Mouse (Mus musculus) stomach, postnatal 0 days (tissue): ENCODE measurements around the gene Pkp2. TPM values are rescaled to one million over a fixed set of nuclear protein-coding genes. Genes with fewer than 3 reads are reported as not detected.
A peak's percentile ranks its signal among the peaks of the same experiment; 100 is the strongest.

Experiments used
- ATAC-seq: fragments of 200-750 bp; cut with Nextera tagmentation; 2 replicates; pipeline ENCODE4 v1.8.0; 2017; ENCODE audit not compliant: low FRiP score, low TSS enrichment
- DNase-seq: peaks from one replicate; pipeline ENCODE4 v3.0.0-alpha.2; 2016; ENCODE audit warnings: low spot score
- H3K27ac ChIP-seq: fragments of 300-500 bp; sonication (generic); replicated peaks from 2 replicates; pipeline ENCODE4 v1.5.1; 2014; ENCODE audit warnings: mild to moderate bottlenecking, control low read depth
- H3K27me3 ChIP-seq: fragments of 300-500 bp; sonication (generic); 2 replicates; pipeline ENCODE4 v1.6.1; 2014; ENCODE audit warnings: low read length; ENCODE audit not compliant: control insufficient read depth, insufficient read depth
- H3K36me3 ChIP-seq: fragments of 300-500 bp; sonication (generic); 2 replicates; pipeline ENCODE4 v1.6.1; 2014; ENCODE audit warnings: low read length, mixed read lengths; ENCODE audit not compliant: control insufficient read depth, insufficient read depth
- H3K4me1 ChIP-seq: fragments of 300-500 bp; sonication (generic); replicated peaks from 2 replicates; pipeline ENCODE4 v1.6.1; 2014; ENCODE audit warnings: antibody characterized with exemption; ENCODE audit not compliant: control insufficient read depth, insufficient read depth
- H3K4me2 ChIP-seq: fragments of 300-500 bp; sonication (generic); replicated peaks from 2 replicates; pipeline ENCODE4 v1.6.1; 2014; ENCODE audit warnings: low read depth, mild to moderate bottlenecking, control low read depth, moderate library complexity
- H3K4me3 ChIP-seq: fragments of 300-500 bp; sonication (generic); 2 replicates; pipeline ENCODE4 v1.5.1; 2014; ENCODE audit warnings: low read depth, low read length, control low read depth
- H3K9ac ChIP-seq: fragments of 300-500 bp; sonication (generic); 2 replicates; pipeline ENCODE4 v1.6.1; 2014; ENCODE audit warnings: mild to moderate bottlenecking, low read length, control low read depth, mixed read lengths
- H3K9me3 ChIP-seq: fragments of 300-500 bp; sonication (generic); 2 replicates; pipeline ENCODE4 v1.6.1; 2016; ENCODE audit warnings: low read length; ENCODE audit not compliant: control insufficient read depth
- CTCF ChIP-seq: IDR thresholded peaks from 2 replicates; pipeline ENCODE4 v1.5.1; 2016; ENCODE audit warnings: antibody characterized with exemption, low read depth, mild to moderate bottlenecking, moderate library complexity
- EP300 ChIP-seq: optimal IDR thresholded peaks from 2 replicates; pipeline ENCODE3; 2016; ENCODE audit warnings: antibody characterized with exemption
- WGBS: fragments of 180-500 bp; shearing (Covaris S2); extraction: QIAGEN DNeasy Blood & Tissue Kit; methylation state at CpG from one replicate; pipeline ENCODE4 v1.1.7; 2014; 5-methylcytosine and 5-hydroxymethylcytosine counted together
- polyA plus RNA-seq: library from polyadenylated mRNA; unstranded; fragments of >200 nt; fragmentation: Nextera tagmentation; extraction: Ambion mirVana; gene quantifications from 2 replicates; pipeline ENCODE4 v1.2.1, GENCODE M21; 2015

Pkp2 gene
- polyA plus RNA-seq, 1 experiment from 2014 or later, result 12.5 TPM

DNA sequence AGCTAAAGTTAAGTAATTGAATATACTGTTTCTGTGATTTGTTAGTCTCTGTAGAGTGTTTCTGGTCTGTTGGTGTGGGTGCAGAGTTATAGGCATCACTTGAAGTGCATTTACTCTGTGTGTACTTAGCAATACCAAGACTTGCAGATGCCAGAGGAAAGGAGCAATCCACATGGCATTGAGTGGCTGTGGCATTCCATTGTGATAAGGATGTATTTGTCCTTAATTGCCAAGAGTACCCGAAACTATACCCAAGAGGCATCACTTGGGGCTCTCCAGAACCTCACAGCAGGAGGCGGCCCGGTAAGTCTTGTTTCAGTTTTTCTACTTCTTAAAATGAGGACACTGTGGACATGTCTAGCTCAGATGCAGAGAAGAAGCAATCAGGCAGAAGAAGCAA, 49.3 kb downstream of the Pkp2 start:
- no peak overlapping the region for H3K4me3 ChIP-seq
- H3K36me3 ChIP-seq, result no peaks in the 10 kb centered on the region
- 91% methylated on average over 3 of the region's 3 CpGs for WGBS
- no peak overlapping the region for H3K27ac ChIP-seq
- TF ChIP-seq EP300 (no peak), CTCF (no peak)
- DNase-seq (no peak), ATAC-seq (no peak)
- no peaks in the 10 kb centered on the region for H3K27me3 ChIP-seq
- no peak overlapping the region for H3K4me2 ChIP-seq
- no peak overlapping the region for H3K9ac ChIP-seq
- H3K9me3 ChIP-seq, result no peaks in the 10 kb centered on the region
- no peaks in the 10 kb centered on the region for H3K4me1 ChIP-seq

DNA sequence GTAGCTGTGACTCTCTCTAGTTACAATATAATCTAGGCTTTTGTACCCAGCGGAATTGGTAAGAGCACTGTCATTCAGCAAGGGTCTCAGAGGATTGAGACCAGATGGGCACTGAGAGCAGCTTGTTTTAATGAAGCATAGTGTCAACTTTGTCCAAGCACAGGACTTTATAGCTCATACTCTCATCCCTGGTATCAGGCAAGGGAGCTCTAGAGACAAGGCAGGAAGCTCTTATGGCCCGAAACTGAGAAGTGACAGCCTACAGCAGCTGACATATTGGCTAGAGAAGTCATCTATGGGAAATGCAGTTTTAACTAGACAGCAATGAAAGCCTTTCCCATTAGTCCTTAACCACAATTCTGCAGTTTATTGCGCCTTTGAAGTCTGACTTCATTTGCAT, 59.9 kb downstream of the Pkp2 start:
- no peaks in the 10 kb centered on the region for H3K9me3 ChIP-seq
- no peaks in the 10 kb centered on the region for H3K4me1 ChIP-seq
- no peaks in the 10 kb centered on the region for H3K36me3 ChIP-seq
- H3K4me2 ChIP-seq, result no peak overlapping the region
- DNase-seq (no peak), ATAC-seq (no peak)
- H3K9ac ChIP-seq, result no peak overlapping the region
- TF ChIP-seq CTCF (no peak), EP300 (no peak)
- 78% methylated on average over 3 of the region's 3 CpGs for WGBS
- H3K27me3 ChIP-seq, result no peaks in the 10 kb centered on the region
- no peak overlapping the region for H3K4me3 ChIP-seq
- H3K27ac ChIP-seq, result no peak overlapping the region

DNA sequence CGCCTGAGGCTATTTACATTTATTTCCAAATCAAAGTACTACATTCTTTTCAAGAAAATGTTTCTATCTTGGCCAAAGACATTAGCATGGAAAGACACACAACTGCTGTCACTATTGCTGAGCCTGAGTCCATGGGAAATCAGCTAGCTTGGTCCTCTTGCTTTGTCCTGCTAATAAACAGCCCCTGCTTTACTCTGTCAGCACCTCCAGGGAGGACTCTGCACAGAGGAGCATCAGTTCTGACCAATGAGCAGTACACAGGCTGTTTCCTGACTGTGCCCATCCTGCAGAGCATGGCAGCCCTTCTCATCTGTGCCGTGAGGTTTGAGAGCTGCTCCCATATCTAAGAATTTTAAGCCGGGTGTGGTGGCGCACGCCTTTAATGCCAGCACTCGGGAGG, 60.6 kb downstream of the Pkp2 start:
- no peaks in the 10 kb centered on the region for H3K4me1 ChIP-seq
- no peak for ATAC-seq
- H3K27me3 ChIP-seq, result no peaks in the 10 kb centered on the region
- no peak overlapping the region for H3K4me2 ChIP-seq
- TF ChIP-seq EP300, result no peak
- no peak for TF ChIP-seq CTCF
- DNase-seq, result no peak
- no peaks in the 10 kb centered on the region for H3K9me3 ChIP-seq
- H3K27ac ChIP-seq, result no peak overlapping the region
- H3K9ac ChIP-seq, result no peak overlapping the region
- WGBS, result 79% methylated on average over 6 of the region's 6 CpGs
- H3K4me3 ChIP-seq, result no peak overlapping the region
- H3K36me3 ChIP-seq, result no peaks in the 10 kb centered on the region

DNA sequence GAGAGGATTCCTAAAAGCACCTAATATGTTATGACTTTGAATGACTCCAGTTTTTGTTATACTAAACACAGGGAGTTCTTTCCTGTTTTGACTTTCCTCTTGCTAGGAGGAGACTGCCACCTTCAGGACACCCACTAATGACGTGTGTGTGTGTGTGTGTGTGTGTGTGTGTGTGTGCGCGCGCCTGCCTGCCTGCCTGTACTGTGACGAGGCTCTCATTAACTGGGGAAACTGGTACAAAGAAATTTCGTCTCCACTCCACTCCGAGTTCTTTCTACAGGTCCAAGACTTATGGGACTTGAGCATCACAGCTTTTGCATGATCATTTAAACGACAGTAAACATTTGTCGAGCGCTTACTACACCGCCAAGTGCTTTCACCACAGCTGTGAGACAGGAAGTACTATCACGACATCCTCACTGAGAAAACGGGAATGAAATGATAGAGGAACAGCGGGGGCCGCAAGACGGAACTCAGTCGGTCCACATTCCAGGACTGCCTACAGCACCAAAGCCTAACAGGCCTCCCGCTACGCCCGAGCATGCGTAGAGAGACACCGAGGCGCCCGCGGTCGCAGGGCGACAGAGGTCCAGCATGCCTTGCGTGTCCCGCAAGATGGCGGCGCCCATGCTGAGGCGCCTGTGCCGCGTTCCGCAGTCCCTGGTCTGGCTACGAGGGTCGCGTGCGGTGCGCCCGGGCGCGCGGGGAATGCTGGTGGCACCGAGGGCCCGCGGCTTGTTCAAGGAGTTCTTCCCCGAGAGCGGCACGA, 89.4 kb downstream of the Pkp2 start, which contains the start of gene Yars2:
TSS of gene Yars2 (plus strand) at position 597 of the 769 bp plus-strand sequence.
- DNase-seq, result peak; percentile 88
- H3K4me3 ChIP-seq, result peak within 1 kb of the TSS; percentile 91
- H3K27me3 ChIP-seq, result no peaks in the 10 kb centered on the region
- TF ChIP-seq EP300 (no peak), CTCF (peak; percentile 91)
- H3K4me1 ChIP-seq, result 0 out of 2 replicates have a peak, but pooled peaks cover 3% of the 10 kb centered on the region
- no peaks in the 10 kb centered on the region for H3K9me3 ChIP-seq
- H3K36me3 ChIP-seq, result 0 out of 2 replicates have a peak, but pooled peaks cover 4% of the 10 kb centered on the region
- ATAC-seq, result peak; percentile 98
- peak within 1 kb of the TSS; percentile 93 for H3K27ac ChIP-seq
- under 1% methylated on average over 48 of the region's 50 CpGs for WGBS
- H3K9ac ChIP-seq, result peak within 1 kb of the TSS; percentile 84
- H3K4me2 ChIP-seq, result peak within 1 kb of the TSS; percentile 90

DNA sequence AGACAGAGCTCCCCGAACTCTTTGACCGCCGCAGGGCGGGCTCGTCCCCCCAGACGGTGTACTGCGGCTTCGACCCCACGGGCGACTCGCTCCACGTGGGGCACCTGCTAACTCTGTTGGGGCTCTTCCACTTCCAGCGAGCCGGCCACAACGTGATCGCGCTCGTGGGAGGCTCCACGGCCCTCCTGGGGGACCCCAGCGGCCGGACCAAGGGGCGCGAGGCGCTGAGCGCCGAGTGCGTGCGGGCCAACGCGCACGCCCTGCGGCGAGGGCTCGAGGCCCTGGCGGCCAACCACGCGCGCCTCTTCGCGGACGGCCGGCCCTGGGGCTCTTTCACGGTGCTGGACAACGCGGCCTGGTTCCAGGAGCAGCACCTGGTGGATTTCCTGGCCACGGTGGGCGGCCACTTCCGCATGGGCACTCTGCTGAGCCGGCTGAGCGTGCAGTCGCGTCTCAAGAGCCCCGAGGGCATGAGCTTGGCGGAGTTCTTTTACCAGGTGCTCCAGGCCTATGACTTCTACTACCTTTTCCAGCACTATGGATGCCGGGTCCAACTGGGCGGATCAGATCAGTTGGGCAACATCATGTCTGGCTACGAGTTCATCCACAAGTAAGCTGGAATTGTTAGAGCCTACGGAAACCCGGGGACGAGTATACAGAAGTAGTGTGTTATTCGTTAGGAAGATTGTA, 90.2 kb downstream of the Pkp2 start:
- Histone ChIP-seq H3K36me3 (peaks cover 4% of the 10 kb centered on the region; the same call in 1 of the 2 replicates), H3K9me3 (no peaks in the 10 kb centered on the region), H3K4me2 (peak overlapping the region; percentile 90), H3K9ac (peak overlapping the region; percentile 84), H3K4me3 (peak overlapping the region; percentile 91), H3K27me3 (no peaks in the 10 kb centered on the region), H3K4me1 (0 out of 2 replicates have a peak, but pooled peaks cover 3% of the 10 kb centered on the region), H3K27ac (peak overlapping the region; percentile 93)
- under 1% methylated on average over 61 of the region's 61 CpGs for WGBS
- peak; percentile 62 for DNase-seq
- ATAC-seq, result peak; percentile 65
- TF ChIP-seq EP300 (no peak), CTCF (no peak)

DNA sequence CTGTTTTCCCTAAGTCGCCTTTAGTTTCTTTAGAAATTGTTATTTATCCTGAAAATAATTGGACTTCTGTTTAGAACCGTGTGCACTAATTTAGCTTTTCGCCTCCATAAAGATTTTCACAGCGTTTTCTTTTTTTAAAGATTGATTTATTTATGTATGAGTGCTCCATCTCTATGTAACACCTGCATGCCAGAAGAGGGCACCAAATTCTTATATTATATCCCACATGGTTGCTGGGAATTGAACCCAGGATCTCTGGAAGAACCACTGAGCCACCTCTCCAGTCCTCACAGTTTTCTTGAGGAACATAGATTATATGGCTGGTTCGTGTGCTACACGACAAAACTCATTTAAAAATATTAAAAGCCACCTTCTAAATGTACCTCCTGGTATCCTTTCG, 90.8 kb downstream of the Pkp2 start:
- H3K36me3 ChIP-seq, result peaks cover 4% of the 10 kb centered on the region; the same call in 1 of the 2 replicates
- DNase-seq (no peak), ATAC-seq (no peak)
- peak overlapping the region; percentile 90 for H3K4me2 ChIP-seq
- H3K27ac ChIP-seq, result 0 out of 2 replicates have a peak overlapping the region, but pooled peaks have one; percentile 93
- no peaks in the 10 kb centered on the region for H3K9me3 ChIP-seq
- WGBS, result 19% methylated on average over 7 of the region's 7 CpGs
- H3K9ac ChIP-seq, result peak overlapping the region; percentile 84
- TF ChIP-seq EP300, result no peak
- TF ChIP-seq CTCF, result peak; percentile 60
- H3K4me3 ChIP-seq, result peak overlapping the region; percentile 91
- H3K27me3 ChIP-seq, result no peaks in the 10 kb centered on the region
- 0 out of 2 replicates have a peak, but pooled peaks cover 3% of the 10 kb centered on the region for H3K4me1 ChIP-seq
